20 mouse cellular contexts compared by ENCODE assay signal in the genomic region with DNA sequence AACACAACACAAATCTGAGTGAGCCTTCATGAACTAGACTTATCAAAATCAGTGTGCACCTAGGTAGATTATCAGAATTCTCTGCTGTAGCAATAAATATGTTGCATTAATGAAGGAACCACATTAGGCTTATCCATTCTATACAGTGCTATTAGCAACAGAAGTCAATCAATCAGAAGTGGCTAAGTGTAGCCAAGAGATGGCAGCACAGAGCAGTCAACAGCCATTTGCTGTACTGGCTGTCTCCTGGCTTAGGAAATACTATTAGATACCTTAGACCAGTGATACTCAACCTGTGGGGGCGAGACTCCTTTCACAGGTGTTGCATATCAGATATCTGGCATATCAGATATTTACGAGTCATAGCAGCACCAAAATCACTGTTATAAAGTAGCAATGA. TPM values are rescaled to one million over a fixed set of nuclear protein-coding genes. Genes with fewer than 3 reads are reported as not detected.
DNase-seq lines count a peak whose midpoint lies in the region; ATAC-seq and TF ChIP-seq lines count a peak whose summit lies in the region.
"Had no signal": no experiment of that assay in that cellular context is flagged by ENCODE, and none has a peak within 500 bp of the region (broad histone marks: within the 10 kb centered on the region; RNA-seq: fewer than 3 reads in every experiment).

No protein-coding gene starts in this region.

- 38% methylated on average over 2 of the region's 2 CpGs for WGBS in lung, embryonic 14.5 days

- H3K36me3 ChIP-seq in lung, embryonic 14.5 days (ENCODE audit: insufficient read depth) = no peaks in the 10 kb centered on the region
- no peaks in the 10 kb centered on the region for H3K36me3 ChIP-seq in ES-E14 (ENCODE audit: control insufficient read depth, insufficient read depth, low read length, poor library complexity, severe bottlenecking)
- H3K36me3 ChIP-seq: embryonic facial prominence, embryonic 12.5 days; forebrain, embryonic 10.5 days; heart, embryonic 12.5 days; lung, embryonic 15.5 days; midbrain, embryonic 15.5 days had no signal

- no peaks in the 10 kb centered on the region for H3K27me3 ChIP-seq in lung, embryonic 14.5 days (ENCODE audit: insufficient read depth, low read length)
- H3K27me3 ChIP-seq: embryonic facial prominence, embryonic 12.5 days; heart, embryonic 12.5 days; lung, embryonic 15.5 days; midbrain, embryonic 15.5 days had no signal

- in situ Hi-C loops in ES-E14 (cut with MboI; ENCODE audit: low sequenced_read_pairs in 2 of 2, unreplicated experiment in 2 of 2) = loop anchor here in 1 of 2 experiments (25.0 kb wide), 1 partner anchor 113 kb away; a partner anchor contains a TSS

- no peak overlapping the region for H3K27ac ChIP-seq in gastrocnemius, adult 2 months
- no peak overlapping the region for H3K27ac ChIP-seq in lung, embryonic 14.5 days (ENCODE audit: low read depth)
- H3K27ac ChIP-seq in ES-E14 (ENCODE audit: insufficient read depth, low read depth, low read length, poor library complexity, severe bottlenecking) = no peak overlapping the region
- H3K27ac ChIP-seq: embryonic facial prominence, embryonic 12.5 days; forebrain, embryonic 10.5 days; lung, embryonic 15.5 days; midbrain, embryonic 15.5 days had no signal

- no peak overlapping the region for H3K4me2 ChIP-seq in lung, embryonic 14.5 days
- H3K4me2 ChIP-seq: embryonic facial prominence, embryonic 12.5 days; heart, embryonic 12.5 days; lung, embryonic 15.5 days; midbrain, embryonic 15.5 days had no signal

- peak; percentile 11; the same call in 1 of the 2 replicates for TF ChIP-seq CTCF in gastrocnemius, adult 2 months (IDR thresholded peaks at IDR 0.05)
- no peak; the same call in 1 of the 2 replicates for TF ChIP-seq CTCF in lung, embryonic 14.5 days (IDR thresholded peaks at IDR 0.05; ENCODE audit: low read depth)

- H3K4me1 ChIP-seq in lung, embryonic 14.5 days (ENCODE audit: insufficient read depth) = no peaks in the 10 kb centered on the region
- H3K4me1 ChIP-seq in ES-E14 (ENCODE audit: control insufficient read depth in 2 of 2, insufficient read depth in 2 of 2, low read length in 2 of 2, poor library complexity in 1 of 2) = no peaks in the 10 kb centered on the region
- H3K4me1 ChIP-seq: embryonic facial prominence, embryonic 12.5 days; forebrain, embryonic 10.5 days; heart, embryonic 12.5 days; lung, embryonic 15.5 days; midbrain, embryonic 15.5 days had no signal

- ATAC-seq in lung, embryonic 14.5 days (ENCODE audit: insufficient read depth) = no peak
- ATAC-seq in granulocyte monocyte progenitor cell, adult 5-6 weeks (replicated peaks; ENCODE audit: poor library complexity, severe bottlenecking) = peak; percentile 55
- ATAC-seq: midbrain, embryonic 15.5 days had no signal

- no peaks in the 10 kb centered on the region for H3K9me3 ChIP-seq in lung, embryonic 14.5 days (ENCODE audit: low read depth, low read length)
- no peaks in the 10 kb centered on the region for H3K9me3 ChIP-seq in ES-E14 (ENCODE audit: control insufficient read depth, insufficient read depth, low read depth, low read length)
- H3K9me3 ChIP-seq: embryonic facial prominence, embryonic 12.5 days; forebrain, embryonic 10.5 days; heart, embryonic 12.5 days; lung, embryonic 15.5 days; midbrain, embryonic 15.5 days had no signal

- no peak for DNase-seq in gastrocnemius, adult 2 months
- no peak for DNase-seq in gastrocnemius, postnatal 10 days
- peak; percentile 11 for DNase-seq in lung, embryonic 14.5 days
- DNase-seq in lung, postnatal 25 days (ENCODE audit: low spot score) = no peak
- DNase-seq in ES-E14 (ENCODE audit: low read depth, low spot score) = peak; percentile 13
- DNase-seq in urinary bladder, postnatal 36 days (ENCODE audit: low spot score in 2 of 2) = no peak
- no peak for DNase-seq in thymus, postnatal 4 days
- DNase-seq: cerebellum, adult 8-10 months; thymus, adult 2 months had no signal

- H3K4me3 ChIP-seq in gastrocnemius, adult 2 months = no peak overlapping the region
- no peak overlapping the region for H3K4me3 ChIP-seq in lung, embryonic 14.5 days (ENCODE audit: low read depth, low read length)
- no peak overlapping the region for H3K4me3 ChIP-seq in ES-E14 (ENCODE audit: insufficient read depth in 1 of 2, low read depth in 1 of 2, low read length in 2 of 2, poor library complexity in 1 of 2, severe bottlenecking in 1 of 2)
- H3K4me3 ChIP-seq: embryonic facial prominence, embryonic 12.5 days; forebrain, embryonic 10.5 days; heart, embryonic 12.5 days; lung, embryonic 15.5 days; midbrain, embryonic 15.5 days had no signal

- no peak overlapping the region for H3K9ac ChIP-seq in lung, embryonic 14.5 days
- no peak overlapping the region for H3K9ac ChIP-seq in ES-E14 (ENCODE audit: insufficient read depth, low read depth, low read length, poor library complexity, severe bottlenecking)
- H3K9ac ChIP-seq: embryonic facial prominence, embryonic 12.5 days; heart, embryonic 12.5 days; lung, embryonic 15.5 days; midbrain, embryonic 15.5 days had no signal

- intact Hi-C loops in gastrocnemius, adult 2 months (cut with DNase I) = no loop called here

TF ChIP-seq in ES-E14, 5 proteins besides CTCF, POLR2A, EP300 and RAD21:
- TF ChIP-seq ZC3H11A (IDR thresholded peaks at IDR 0.05; ENCODE audit: borderline replicate concordance, low read depth, low read length) (peak; percentile 32; the same call in 1 of the 2 replicates), HCFC1 (IDR thresholded peaks at IDR 0.05; ENCODE audit: borderline replicate concordance, insufficient read depth, low read length) (no peak)
TF ChIP-seq in ES-E14: peak in this region for 1.

RNA-seq across cellular contexts. Expression of a gene that starts 41.2 kb away (rescaled TPM):
- not detected for total RNA-seq in gastrocnemius, adult 2 months (2021)
- not detected for total RNA-seq in gastrocnemius, postnatal 10 days (2021)
- polyA plus RNA-seq in lung, embryonic 14.5 days (2014; fragmentation: Nextera tagmentation; extraction: Ambion mirVana) = not detected in 2 replicates
- 1.0 TPM in 1 of 2 replicates, not detected in the other for total RNA-seq in ES-E14 (2012; rRNA removed)
- total RNA-seq in granulocyte monocyte progenitor cell, adult 5-6 weeks (2014; fragmentation: Nextera tagmentation) = not detected in 2 replicates
- not detected in 2 replicates for total RNA-seq in granulocyte monocyte progenitor cell, adult 5-6 weeks (2017)
- total RNA-seq: gastrocnemius, adult 18-20 months; hematopoietic stem cell, adult 5-6 weeks; layer of hippocampus, postnatal 25 days; neutrophil, adult 5-6 weeks had no signal
- polyA plus RNA-seq: embryonic facial prominence, embryonic 12.5 days; heart, embryonic 12.5 days; limb, embryonic 11.5 days; lung, embryonic 15.5 days; midbrain, embryonic 15.5 days; thymus, adult 2 months had no signal

Comparison
In these comparisons a context has a peak if more than half of its experiments do, and no peak if none do; other contexts are left out.
1. DNase-seq: peak in lung, embryonic 14.5 days (single experiment) and ES-E14 (single experiment); none in gastrocnemius, adult 2 months (single experiment), gastrocnemius, postnatal 10 days (single experiment), lung, postnatal 25 days (single experiment), urinary bladder, postnatal 36 days (0 of 2) and thymus, postnatal 4 days (single experiment).